Mouse (Mus musculus) neutrophil, adult 5-6 weeks (primary cell): ENCODE data around the gene Lyrm9. TPM values are rescaled to one million over a fixed set of nuclear protein-coding genes. Genes with fewer than 3 reads are reported as not detected.
"Not testable (repeated sequence)": the region's sequence is repeated elsewhere in the genome, so short reads cannot be mapped to it uniquely, and the experiment has no call there.

Source experiments
- ATAC-seq: fragments of 151-379, 151-347 bp; 2 replicates; pipeline ENCODE4 v1.8.0; 2017; ENCODE audit warnings: mild to moderate bottlenecking, moderate TSS enrichment; ENCODE audit not compliant: insufficient number of reproducible peaks, poor library complexity, low FRiP score, severe bottlenecking; ENCODE audit errors: extremely low read depth
- total RNA-seq: library from RNA; stranded (forward); fragments of 200-1000 nt; gene quantifications from 2 replicates; pipeline ENCODE4 v1.2.3, GENCODE M21; 2017

Lyrm9 gene
- total RNA-seq, 1 experiment from 2014 or later = 4.8 TPM

DNA sequence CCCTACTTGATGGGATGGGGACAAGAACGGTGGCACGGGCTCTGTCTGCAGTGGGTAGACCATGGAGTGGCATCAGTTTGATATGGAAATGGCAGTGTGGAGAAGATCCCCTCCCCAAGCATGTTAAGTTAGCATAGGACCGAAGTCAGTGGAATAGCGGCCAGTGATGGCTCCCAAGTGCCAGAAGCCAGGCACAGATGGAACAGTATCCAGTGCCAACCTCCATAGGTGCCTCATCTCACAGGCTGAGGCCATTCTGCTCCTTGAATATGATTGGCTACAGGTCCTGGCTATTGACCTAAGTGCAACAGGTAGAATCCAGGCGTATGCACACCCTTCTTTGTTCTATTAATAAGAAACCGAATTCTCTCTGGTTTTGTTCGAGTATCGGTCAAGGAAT lies 15.6 kb downstream of the Lyrm9 start:
- ATAC-seq = no peak

DNA sequence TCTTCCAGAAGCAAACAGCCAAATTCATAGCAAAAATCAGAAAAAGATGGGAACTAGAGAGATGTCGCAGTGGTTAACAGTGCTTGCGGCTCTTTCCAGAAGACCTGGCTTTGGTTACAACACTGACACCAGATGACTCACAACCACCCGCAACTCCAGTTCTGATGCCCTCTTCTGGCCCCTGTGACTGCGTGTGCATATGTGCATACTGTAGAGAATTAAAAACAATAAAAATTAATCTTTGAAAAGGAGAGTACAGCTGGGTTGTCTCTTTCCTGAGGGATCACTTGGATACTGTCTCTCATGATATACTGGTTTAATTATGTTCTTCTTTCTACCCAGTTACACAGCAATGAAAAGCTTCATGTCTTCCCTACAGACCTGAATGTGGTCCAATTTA lies 20.2 kb downstream of the Lyrm9 start:
- no peak for ATAC-seq

DNA sequence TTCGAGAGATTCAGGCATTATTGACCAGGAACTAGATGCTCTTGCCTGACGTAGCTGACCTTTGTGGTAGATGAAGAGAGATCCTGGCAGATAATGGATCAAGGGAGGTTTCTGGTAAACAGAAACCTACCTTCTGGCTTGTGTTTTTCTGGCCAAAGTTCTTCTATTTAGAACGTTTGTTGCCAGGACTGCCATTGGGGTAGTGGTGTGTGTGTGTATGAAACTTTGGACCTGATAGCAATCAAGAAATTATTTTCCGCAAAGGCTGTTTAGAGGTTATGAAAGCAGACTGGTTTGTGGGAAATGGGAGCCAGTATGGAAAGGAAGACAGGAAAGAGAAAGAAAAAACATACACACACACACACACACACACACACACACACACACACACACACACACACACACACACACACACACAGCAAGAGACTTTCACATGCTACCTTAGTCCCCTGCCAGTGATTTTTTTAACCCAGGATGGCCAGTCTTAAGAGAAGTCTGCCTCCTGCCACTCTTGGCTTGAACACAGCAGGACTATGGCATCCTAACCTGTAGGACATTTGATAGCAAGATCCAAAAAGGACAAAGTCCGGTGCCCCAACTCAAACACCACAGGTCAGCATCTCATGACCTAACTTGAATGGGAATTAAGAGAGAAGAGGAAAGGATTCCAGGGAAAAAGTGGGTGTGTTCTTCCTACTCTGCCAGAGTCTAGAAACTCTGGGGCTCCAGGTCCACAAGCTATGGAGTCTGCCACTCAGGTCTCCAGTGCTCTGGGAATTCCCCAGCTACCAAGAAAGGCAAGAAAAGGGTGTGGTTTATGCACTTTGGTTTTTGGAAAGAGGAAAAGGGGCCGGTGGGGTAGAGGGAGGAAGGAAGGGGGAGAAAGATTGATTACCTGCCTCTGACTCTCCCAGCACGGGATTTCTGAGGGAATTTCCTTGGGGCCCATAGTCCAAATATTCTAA lies 21.8 kb downstream of the Lyrm9 start:
- ATAC-seq = no peak

DNA sequence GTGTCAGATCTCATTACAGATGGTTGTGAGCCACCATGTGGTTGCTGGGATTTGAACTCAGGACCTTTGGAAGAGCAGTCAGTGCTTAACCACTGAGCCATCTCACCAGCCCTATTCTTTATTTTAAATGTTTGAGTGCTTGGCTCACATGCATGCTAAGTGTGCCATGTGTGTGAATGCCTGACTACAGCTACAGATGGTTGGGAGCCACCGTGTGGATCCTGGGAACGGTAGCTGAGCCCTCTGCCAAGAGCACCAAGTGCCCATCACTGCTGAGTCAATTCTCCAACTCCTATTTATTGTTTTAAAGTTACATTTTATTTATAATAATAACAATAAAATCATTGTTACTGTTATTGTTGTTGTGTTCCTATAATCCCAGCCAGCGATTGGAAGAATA lies 23.5 kb downstream of the Lyrm9 start:
- no peak for ATAC-seq

DNA sequence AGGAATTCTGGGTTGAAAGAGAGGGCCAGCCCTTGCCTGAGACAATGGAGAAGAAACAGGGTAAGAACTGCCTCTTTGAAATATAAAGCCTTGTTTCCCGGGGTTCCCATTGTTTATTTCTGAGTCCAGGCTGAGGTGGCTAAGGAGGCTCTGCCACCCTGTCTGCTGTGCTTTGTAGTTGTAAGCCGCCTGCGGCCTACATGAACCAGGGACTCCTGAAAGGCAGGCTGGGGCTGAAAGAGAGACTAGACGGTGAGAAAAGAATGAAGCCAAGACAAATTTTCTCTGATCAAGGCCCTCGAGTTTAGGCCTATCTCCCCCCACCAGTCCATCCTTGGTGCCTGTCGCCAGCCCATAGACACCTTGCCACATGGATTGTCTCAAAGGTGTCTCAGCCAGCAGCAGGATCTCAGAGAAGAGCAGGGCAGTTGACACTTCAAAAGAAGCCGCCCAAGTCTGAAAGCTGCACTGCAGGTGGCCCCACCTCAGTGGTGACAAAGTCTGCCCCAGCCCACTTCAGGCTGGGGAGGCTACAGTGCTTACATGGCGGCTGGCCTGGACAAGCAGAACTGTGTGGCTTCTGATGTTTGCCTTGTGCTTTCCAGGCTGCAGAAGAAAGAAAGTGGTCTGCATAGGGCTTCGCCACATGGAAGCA lies 25.0 kb downstream of the Lyrm9 start:
- ATAC-seq = no peak

DNA sequence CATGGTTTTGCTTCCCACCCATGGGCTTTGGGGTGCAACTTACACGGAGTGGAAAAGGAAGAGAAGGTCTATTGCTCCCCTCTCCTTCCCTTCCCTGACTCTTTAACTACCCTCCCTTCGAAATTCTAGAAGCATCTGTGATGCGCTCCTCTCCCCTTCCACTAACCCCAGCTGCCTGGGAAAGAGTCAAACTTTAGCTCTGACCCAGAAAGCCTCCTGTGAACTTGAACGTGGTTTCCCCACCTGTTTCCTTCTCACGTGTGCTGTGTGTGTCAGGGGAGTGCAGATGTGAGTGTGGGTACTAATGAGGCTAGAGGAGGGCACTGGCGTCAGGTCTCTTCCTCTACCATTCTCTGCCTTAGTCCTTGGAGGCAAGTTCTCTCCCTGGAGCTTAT lies 25.5 kb downstream of the Lyrm9 start:
- ATAC-seq = no peak

- ATAC-seq = no peak
Measured at GRCm38 (mm10) chr11:78852529-78852928, 26.1 kb downstream of the Lyrm9 start.

- ATAC-seq = peak; percentile 85; the same call in 1 of the 2 replicates
Measured at GRCm38 (mm10) chr11:78856310-78856709, 29.9 kb downstream of the Lyrm9 start.

GRCm38 (mm10) chr11:78857611-78858010 lies 31.2 kb downstream of the Lyrm9 start:
- no peak for ATAC-seq

- no peak for ATAC-seq
Measured at GRCm38 (mm10) chr11:78863898-78864297, 37.5 kb downstream of the Lyrm9 start.

GRCm38 (mm10) chr11:78864567-78865278 lies 38.3 kb downstream of the Lyrm9 start:
- ATAC-seq = 0 out of 2 replicates have a peak, but pooled peaks have one; percentile 19

DNA sequence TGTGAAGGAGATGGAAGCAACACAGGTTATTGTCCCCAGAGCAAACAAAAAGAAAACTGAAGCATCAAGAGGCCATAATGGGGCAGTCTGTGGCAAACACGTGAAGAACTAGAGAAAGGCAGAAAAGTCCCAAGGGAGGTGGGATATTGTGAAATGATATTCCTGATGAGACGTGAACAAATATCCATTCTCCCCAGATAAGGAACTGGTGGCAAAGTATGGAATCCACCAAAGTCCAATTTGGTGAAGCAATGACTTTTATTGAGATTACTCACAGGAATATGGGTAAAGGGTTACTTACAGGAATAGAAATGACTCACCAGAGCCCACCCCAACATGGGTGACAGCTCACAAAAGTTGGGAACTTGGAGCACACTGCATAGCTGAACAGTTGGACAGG lies 38.9 kb downstream of the Lyrm9 start:
- no peak for ATAC-seq

DNA sequence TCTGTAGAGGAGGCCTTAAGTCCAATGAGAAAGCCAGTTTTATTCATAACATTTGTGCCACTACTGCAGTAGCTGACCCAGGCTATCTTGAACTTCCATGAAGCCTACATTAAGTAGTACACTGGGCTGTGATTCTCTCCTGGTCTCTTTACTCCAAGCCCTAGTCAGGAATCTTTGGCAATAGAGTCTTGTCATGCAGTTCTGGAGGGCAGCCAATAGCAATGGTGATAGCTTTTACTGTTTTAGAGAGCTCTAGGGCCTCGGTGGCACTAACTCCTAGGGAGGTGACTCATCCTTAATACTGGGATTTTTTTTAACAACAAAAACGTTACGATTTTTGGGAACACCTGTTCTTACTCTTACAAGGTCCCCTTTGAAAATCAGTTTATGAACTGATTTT lies 40.1 kb downstream of the Lyrm9 start:
- no peak for ATAC-seq

DNA sequence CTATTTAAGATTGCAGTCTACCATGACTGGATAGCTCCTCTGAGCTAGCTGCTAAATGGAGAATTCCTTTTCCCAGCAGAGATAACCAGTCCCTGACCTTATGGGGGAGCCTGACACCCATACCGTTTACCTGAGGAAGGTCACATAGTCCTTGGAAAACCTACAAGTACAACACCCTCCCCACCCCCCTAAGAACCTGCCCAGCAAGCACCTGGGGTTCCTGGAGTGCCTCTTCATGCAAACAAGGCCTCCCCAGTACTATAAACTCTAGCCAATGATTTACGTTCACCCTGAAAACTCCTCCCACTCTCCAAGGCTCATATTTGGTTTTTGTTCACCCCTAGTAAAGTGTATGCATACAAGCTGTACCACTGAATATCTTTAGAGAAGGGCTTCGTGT lies 41.3 kb downstream of the Lyrm9 start:
- ATAC-seq = no peak

DNA sequence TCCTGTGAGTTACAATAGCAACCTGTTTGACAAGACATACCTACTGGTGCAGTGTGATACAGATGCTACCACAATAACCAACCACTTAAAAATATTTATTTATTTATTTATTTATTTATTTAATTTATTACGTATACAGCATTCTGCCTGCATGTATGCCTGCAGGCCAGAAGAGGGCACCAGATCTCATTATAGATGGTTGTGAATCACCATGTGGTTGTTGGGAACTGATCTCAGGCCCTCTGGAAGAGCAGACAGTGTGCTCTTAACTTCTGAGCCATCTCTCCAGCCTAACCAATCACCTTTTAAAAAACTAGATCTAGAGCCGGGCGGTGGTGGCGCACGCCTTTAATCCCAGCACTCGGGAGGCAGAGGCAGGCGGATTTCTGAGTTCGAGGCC lies 42.8 kb downstream of the Lyrm9 start:
- not testable (repeated sequence) for ATAC-seq

- ATAC-seq = no peak
Measured at GRCm38 (mm10) chr11:78870891-78871290, 44.5 kb downstream of the Lyrm9 start.

GRCm38 (mm10) chr11:78872782-78873181 lies 46.4 kb downstream of the Lyrm9 start:
- ATAC-seq = no peak

DNA sequence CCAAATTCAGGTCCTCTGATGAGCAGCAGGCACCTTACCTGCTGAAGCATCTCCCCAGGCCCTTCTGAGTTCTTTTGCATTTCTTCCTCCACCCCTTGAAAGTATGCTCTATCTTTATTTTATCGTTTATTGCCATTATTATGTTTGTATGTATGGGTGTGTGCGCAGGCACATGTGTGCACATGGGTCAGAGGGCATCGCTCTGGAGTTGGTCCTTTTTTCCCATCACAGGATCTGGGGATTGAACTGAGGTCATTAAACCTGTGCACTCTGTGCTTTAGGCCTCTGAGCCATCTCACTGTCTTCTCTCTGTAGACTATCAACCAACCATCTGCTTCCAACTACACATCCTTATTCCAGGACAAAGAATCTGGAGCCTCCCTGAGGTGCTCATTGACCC lies 53.3 kb downstream of the Lyrm9 start:
- no peak for ATAC-seq

- no peak for ATAC-seq
Measured at GRCm38 (mm10) chr11:78886693-78887092, 60.3 kb downstream of the Lyrm9 start.
